Mouse (Mus musculus): ENCODE measurements around the gene Mfap1b.

Gene Mfap1b

GRCm38 (mm10) chr2:121434854-121435253 is 39.0 kb downstream of the Mfap1b start:
- no peak for DNase-seq (ENCODE audit: low spot score)

- DNase-seq (ENCODE audit: low spot score): no peak
Measured at GRCm38 (mm10) chr2:121425890-121426289, 48.0 kb downstream of the Mfap1b start.

DNA sequence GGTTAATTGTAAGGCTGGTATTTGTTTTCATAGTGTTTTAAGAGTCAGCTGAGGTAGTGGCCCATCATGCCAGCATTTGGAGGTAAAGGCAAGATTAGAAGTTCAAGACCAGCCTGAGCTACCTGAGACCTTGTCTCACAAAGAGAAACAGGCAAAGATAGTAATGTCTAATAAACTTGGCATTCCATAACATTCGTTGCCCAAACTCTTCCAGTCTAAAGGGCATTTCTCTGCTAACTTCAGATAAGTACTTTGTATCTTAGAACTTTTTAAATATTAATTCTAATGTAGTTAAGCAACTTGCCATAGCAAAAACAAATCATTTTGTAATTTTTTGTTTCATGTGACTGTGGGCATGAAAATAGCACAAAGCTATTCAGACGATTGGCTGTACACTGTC is 50.7 kb downstream of the Mfap1b start:
- DNase-seq (ENCODE audit: low spot score): no peak

- no peak for DNase-seq (ENCODE audit: low spot score)
Measured at GRCm38 (mm10) chr2:121418476-121418875, 55.4 kb downstream of the Mfap1b start.

DNA sequence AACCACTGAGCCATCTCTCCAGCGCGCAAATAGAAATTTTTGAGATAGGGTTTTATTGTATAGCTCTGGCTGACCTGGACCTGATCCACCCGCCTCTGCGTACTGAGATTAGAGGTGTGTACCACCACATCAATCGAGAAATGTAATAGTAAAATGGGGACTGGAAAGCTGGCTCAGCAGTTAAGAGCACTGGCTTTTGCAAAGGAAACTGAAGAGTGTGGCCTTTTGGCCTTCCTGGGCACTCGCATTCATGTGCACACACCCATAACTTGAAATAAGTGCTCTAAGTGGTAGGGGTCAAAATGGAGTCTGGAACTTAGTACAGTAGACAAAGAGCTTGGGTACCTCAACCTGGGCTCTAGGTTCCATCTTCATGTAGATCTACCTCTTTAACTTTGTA is 57.5 kb downstream of the Mfap1b start:
- DNase-seq (ENCODE audit: low spot score): no peak

GRCm38 (mm10) chr2:121415591-121415990 is 58.3 kb downstream of the Mfap1b start:
- DNase-seq (ENCODE audit: low spot score): no peak

DNA sequence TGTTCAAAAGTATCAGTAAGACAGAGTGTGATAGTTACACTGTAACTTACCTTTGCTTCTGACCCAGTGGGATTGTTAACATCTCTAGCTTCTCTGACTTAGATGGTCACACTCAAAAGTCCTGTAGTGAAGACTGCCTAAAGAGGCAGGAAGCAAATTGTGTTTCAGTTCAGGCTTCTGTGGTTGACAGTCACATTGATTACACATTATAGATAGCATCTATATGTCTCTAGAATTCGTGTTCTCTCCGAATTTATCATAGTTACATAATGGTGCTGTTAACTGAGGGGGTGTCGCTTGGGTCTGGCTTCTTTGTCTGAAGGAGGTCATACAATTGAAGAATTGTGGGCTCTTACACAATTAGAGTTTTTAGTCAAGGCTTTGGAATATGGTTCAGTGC is 58.8 kb downstream of the Mfap1b start:
- DNase-seq (ENCODE audit: low spot score): no peak

GRCm38 (mm10) chr2:121414139-121414685 is 59.7 kb downstream of the Mfap1b start:
- DNase-seq (ENCODE audit: low spot score): no peak

GRCm38 (mm10) chr2:121413387-121414042 is 60.4 kb downstream of the Mfap1b start, which contains the start of the genes Pdia3 and Catsper2:
Pdia3 (plus strand) TSS chr2:121413775.
Catsper2 (minus strand) TSS chr2:121413792.
- peak; percentile 94 for DNase-seq (ENCODE audit: low spot score)

- no peak for DNase-seq (ENCODE audit: low spot score)
Measured at GRCm38 (mm10) chr2:121412843-121413386, 61.0 kb downstream of the Mfap1b start.
